Mouse (Mus musculus) limb, embryonic 15.5 days (tissue): Measurements from ENCODE around the gene Eqtn. TPM values are rescaled to one million over a fixed set of nuclear protein-coding genes. Genes with fewer than 3 reads are reported as not detected.

Source experiments
- ATAC-seq: fragments of 200-750 bp; cut with Nextera tagmentation; 2 replicates; pipeline ENCODE4 v1.8.0; 2017; ENCODE audit warnings: low read depth, moderate TSS enrichment; ENCODE audit not compliant: insufficient number of reproducible peaks, low FRiP score, low TSS enrichment
- H3K27ac ChIP-seq: fragments of 300-500 bp; sonication (generic); 2 replicates; pipeline ENCODE4 v1.5.1; 2015; ENCODE audit warnings: moderate library complexity, mild to moderate bottlenecking, inconsistent platforms
- H3K27me3 ChIP-seq: fragments of 300-500 bp; sonication (generic); 2 replicates; pipeline ENCODE4 v1.6.1; 2015; ENCODE audit warnings: inconsistent platforms
- H3K36me3 ChIP-seq: fragments of 300-500 bp; sonication (generic); 2 replicates; pipeline ENCODE4 v1.6.1; 2015; ENCODE audit warnings: inconsistent platforms
- H3K4me1 ChIP-seq: fragments of 300-500 bp; sonication (generic); 2 replicates; pipeline ENCODE4 v1.6.1; 2015; ENCODE audit warnings: inconsistent platforms
- H3K4me2 ChIP-seq: fragments of 300-500 bp; sonication (generic); 2 replicates; pipeline ENCODE4 v1.6.1; 2015; ENCODE audit warnings: mild to moderate bottlenecking, inconsistent platforms
- H3K4me3 ChIP-seq: fragments of 300-500 bp; sonication (generic); 2 replicates; pipeline ENCODE4 v1.5.1; 2015; ENCODE audit warnings: mild to moderate bottlenecking, inconsistent platforms
- H3K9ac ChIP-seq: fragments of 300-500 bp; sonication (generic); 2 replicates; pipeline ENCODE4 v1.6.1; 2015; ENCODE audit warnings: inconsistent platforms
- H3K9me3 ChIP-seq: fragments of 300-500 bp; sonication (generic); 2 replicates; pipeline ENCODE4 v1.6.1; 2016; ENCODE audit warnings: inconsistent platforms
- WGBS: fragments of 180-500 bp; shearing (Covaris S2); methylation state at CpG from one replicate; pipeline ENCODE4 v1.1.7; 2015; 5-methylcytosine and 5-hydroxymethylcytosine counted together
- polyA plus RNA-seq: library from polyadenylated mRNA; unstranded; fragments of >200 nt; fragmentation: Nextera tagmentation; extraction: Ambion mirVana; gene quantifications from 2 replicates; pipeline ENCODE4 v1.2.1, GENCODE M21; 2015

Gene Eqtn
- polyA plus RNA-seq: not detected in 2 replicates

DNA sequence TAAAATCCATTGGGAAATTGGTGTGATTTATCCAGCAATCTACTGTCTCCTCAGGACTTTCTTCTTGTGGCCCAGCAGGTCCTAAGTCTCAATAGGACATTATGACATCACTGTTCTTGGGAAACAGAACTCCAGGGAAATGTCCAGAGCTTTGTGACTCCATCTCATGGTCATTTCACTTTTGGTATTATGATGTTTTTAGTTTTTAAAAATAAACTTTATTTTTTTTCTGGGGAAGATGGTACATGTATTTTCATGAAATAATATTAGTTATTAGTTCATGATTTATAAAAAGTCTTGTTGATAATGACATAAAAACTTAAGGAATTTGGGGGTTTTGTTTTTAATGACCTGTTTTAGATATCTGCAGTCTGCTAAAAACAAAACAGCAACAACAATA lies at the start of gene Eqtn:
TSS of gene Eqtn (minus strand) at position 101 of the 400 bp plus-strand sequence.
- Histone ChIP-seq H3K9me3 (no peaks in the 10 kb centered on the region), H3K27me3 (no peaks in the 10 kb centered on the region), H3K27ac (no peak within 1 kb of the TSS), H3K36me3 (no peaks in the 10 kb centered on the region), H3K4me3 (no peak within 1 kb of the TSS), H3K4me2 (no peak within 1 kb of the TSS), H3K4me1 (no peaks in the 10 kb centered on the region), H3K9ac (no peak within 1 kb of the TSS)
- ATAC-seq: no peak

GRCm38 (mm10) chr4:94973321-94973720 lies 44.7 kb upstream of the Eqtn start:
- WGBS: 91% methylated on average over 2 of the region's 2 CpGs
- Histone ChIP-seq H3K27ac (no peak overlapping the region), H3K9ac (no peak overlapping the region), H3K4me2 (no peak overlapping the region), H3K27me3 (no peaks in the 10 kb centered on the region), H3K9me3 (no peaks in the 10 kb centered on the region), H3K4me3 (no peak overlapping the region), H3K36me3 (peaks cover 24% of the 10 kb centered on the region), H3K4me1 (peaks cover 10% of the 10 kb centered on the region)
- no peak for ATAC-seq

DNA sequence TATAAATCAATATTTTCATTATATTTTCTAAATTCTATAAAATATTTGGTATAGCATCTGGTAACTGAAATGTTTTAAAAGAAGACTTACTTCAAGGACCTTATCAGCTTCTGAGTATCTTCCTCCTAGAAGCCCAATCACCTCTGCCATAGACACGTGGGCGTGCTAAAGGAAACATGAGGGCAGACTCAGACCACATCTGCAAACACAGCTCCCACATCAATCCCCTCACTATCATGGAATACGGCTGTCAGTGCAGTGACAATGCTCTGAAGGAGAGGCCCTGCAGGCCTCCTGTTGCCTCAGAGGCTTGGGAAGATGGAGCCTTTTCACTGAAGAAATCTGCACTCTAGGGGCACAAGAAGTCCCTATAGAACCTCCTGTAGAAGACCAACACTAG lies 24.1 kb upstream of the Eqtn start:
- H3K27me3 ChIP-seq: no peaks in the 10 kb centered on the region
- no peak overlapping the region for H3K4me3 ChIP-seq
- H3K36me3 ChIP-seq: peaks cover 59% of the 10 kb centered on the region
- ATAC-seq: no peak
- H3K27ac ChIP-seq: no peak overlapping the region
- WGBS: 88% methylated on average over 3 of the region's 3 CpGs
- H3K4me2 ChIP-seq: no peak overlapping the region
- no peaks in the 10 kb centered on the region for H3K4me1 ChIP-seq
- H3K9me3 ChIP-seq: no peaks in the 10 kb centered on the region
- no peak overlapping the region for H3K9ac ChIP-seq

DNA sequence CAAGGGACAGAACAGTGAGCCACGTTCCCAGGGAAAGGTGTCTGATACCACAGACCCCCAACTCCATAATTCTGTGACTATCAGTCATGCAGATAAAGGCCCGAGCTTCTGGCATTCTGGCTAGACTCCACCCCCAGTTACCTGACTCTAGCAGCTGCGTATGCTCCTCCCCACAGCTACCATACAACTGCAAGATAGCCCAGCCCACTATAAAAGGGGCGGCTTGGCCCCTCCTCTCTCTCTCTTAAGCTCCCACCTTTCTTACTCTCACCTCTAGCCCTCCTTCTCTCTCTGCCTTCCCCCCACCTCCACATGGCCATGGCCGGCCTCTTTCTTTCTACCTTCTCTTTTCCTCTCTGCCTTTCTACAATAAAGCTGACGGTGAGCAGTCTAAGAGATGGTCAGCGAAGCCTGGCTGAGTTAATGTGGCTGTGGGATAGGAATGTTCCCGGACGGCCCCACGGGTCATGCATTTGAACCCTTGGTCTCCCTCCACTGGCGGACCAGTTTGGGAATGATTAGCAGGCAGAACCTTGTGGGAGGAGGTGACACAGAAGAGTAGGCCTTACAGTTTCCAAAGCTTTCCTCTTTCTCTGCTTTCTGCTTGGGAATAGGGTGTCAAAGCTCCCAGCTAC lies 12.7 kb upstream of the Eqtn start:
- H3K27me3 ChIP-seq: no peaks in the 10 kb centered on the region
- no peak overlapping the region for H3K4me2 ChIP-seq
- no peak overlapping the region for H3K27ac ChIP-seq
- no peaks in the 10 kb centered on the region for H3K9me3 ChIP-seq
- H3K36me3 ChIP-seq: peaks cover 34% of the 10 kb centered on the region
- ATAC-seq: no peak
- H3K9ac ChIP-seq: no peak overlapping the region
- no peak overlapping the region for H3K4me3 ChIP-seq
- WGBS: 80% methylated on average over 11 of the region's 11 CpGs
- no peaks in the 10 kb centered on the region for H3K4me1 ChIP-seq

GRCm38 (mm10) chr4:94901780-94902179 lies 26.9 kb downstream of the Eqtn start:
- H3K9ac ChIP-seq: no peak overlapping the region
- H3K4me2 ChIP-seq: no peak overlapping the region
- H3K4me1 ChIP-seq: no peaks in the 10 kb centered on the region
- ATAC-seq: no peak
- no peak overlapping the region for H3K27ac ChIP-seq
- no peak overlapping the region for H3K4me3 ChIP-seq
- H3K36me3 ChIP-seq: no peaks in the 10 kb centered on the region
- H3K9me3 ChIP-seq: no peaks in the 10 kb centered on the region
- no peaks in the 10 kb centered on the region for H3K27me3 ChIP-seq
- WGBS: 59% methylated on average over 3 of the region's 3 CpGs

DNA sequence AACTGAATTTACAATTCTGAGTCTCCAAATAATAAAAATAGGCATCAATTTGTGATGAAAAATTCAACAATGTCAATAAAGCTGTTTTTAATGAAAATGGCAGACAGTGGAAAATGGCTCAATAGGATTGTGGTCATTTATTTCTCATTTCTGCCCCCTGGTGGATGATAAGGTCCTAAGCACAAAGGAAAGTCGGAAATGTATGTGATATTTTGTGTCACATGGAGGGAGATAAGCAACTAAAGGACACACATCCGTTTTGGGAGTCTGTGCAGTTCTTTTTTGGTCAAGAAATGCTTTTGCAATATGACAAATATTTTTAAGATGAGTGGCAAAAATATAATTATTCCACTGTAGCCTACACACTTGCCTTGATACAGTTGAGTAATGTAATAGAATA lies 27.9 kb downstream of the Eqtn start:
- H3K4me1 ChIP-seq: no peaks in the 10 kb centered on the region
- no peaks in the 10 kb centered on the region for H3K9me3 ChIP-seq
- no peaks in the 10 kb centered on the region for H3K36me3 ChIP-seq
- H3K27ac ChIP-seq: no peak overlapping the region
- H3K27me3 ChIP-seq: no peaks in the 10 kb centered on the region
- H3K4me2 ChIP-seq: no peak overlapping the region
- H3K4me3 ChIP-seq: no peak overlapping the region
- WGBS: 25% methylated on average over 2 of the region's 2 CpGs
- H3K9ac ChIP-seq: no peak overlapping the region
- ATAC-seq: no peak

Other genes with a start within 250 kb of the Eqtn start
- gene Tek, start 189.6 kb downstream of the Eqtn start, polyA plus RNA-seq: 14.6 and 15.9 TPM in 2 replicates
- gene Mysm1, start 50.3 kb upstream of the Eqtn start, polyA plus RNA-seq: 26.5 and 29.0 TPM in 2 replicates
- 109 and 112 TPM in 2 replicates for gene Jun, start 123.4 kb upstream of the Eqtn start, polyA plus RNA-seq